Mouse (Mus musculus) heart, adult 8-10 months (tissue): ENCODE data around the gene Pam16. TPM values are rescaled to one million over a fixed set of nuclear protein-coding genes. Genes with fewer than 3 reads are reported as not detected.

ENCODE experiments used
- DNase-seq: peaks from one replicate; pipeline ENCODE4 v3.0.0; 2022; ENCODE audit warnings: low spot score
- total RNA-seq, 4 experiments: library from RNA; stranded (reverse); gene quantifications; 2 replicates each; pipeline ENCODE4 v1.2.4; 2022

Gene Pam16
- total RNA-seq, 4 experiments from 2014 or later: 145 to 188 (median 160) TPM

- no peak for DNase-seq
Measured at GRCm38 (mm10) chr16:4611193-4611592, 13.6 kb downstream of the Pam16 start.

GRCm38 (mm10) chr16:4608532-4609059 is 16.2 kb downstream of the Pam16 start:
- no peak for DNase-seq

GRCm38 (mm10) chr16:4607818-4608531 is 16.8 kb downstream of the Pam16 start:
- peak; percentile 83 for DNase-seq

- DNase-seq: peak; percentile 59
Measured at GRCm38 (mm10) chr16:4606431-4607084, 18.2 kb downstream of the Pam16 start.

GRCm38 (mm10) chr16:4605514-4606131 is 19.2 kb downstream of the Pam16 start:
- no peak for DNase-seq

- no peak for DNase-seq
Measured at GRCm38 (mm10) chr16:4604293-4604837, 20.4 kb downstream of the Pam16 start.

GRCm38 (mm10) chr16:4603453-4603837 is 21.3 kb downstream of the Pam16 start:
- no peak for DNase-seq

- no peak for DNase-seq
Measured at GRCm38 (mm10) chr16:4602766-4603452, 21.9 kb downstream of the Pam16 start.

- DNase-seq: no peak
Measured at GRCm38 (mm10) chr16:4602189-4602588, 22.6 kb downstream of the Pam16 start.

- no peak for DNase-seq
Measured at GRCm38 (mm10) chr16:4600701-4601310, 24.0 kb downstream of the Pam16 start.

- DNase-seq: no peak
Measured at GRCm38 (mm10) chr16:4599616-4600015, 25.2 kb downstream of the Pam16 start.

- no peak for DNase-seq
Measured at GRCm38 (mm10) chr16:4598891-4599543, 25.8 kb downstream of the Pam16 start.

- no peak for DNase-seq
Measured at GRCm38 (mm10) chr16:4598041-4598440, 26.7 kb downstream of the Pam16 start.

- no peak for DNase-seq
Measured at GRCm38 (mm10) chr16:4597296-4597695, 27.5 kb downstream of the Pam16 start.

GRCm38 (mm10) chr16:4596836-4597235 is 28.0 kb downstream of the Pam16 start:
- DNase-seq: no peak

GRCm38 (mm10) chr16:4596141-4596728 is 28.6 kb downstream of the Pam16 start:
- DNase-seq: no peak

GRCm38 (mm10) chr16:4595527-4595963 is 29.2 kb downstream of the Pam16 start:
- no peak for DNase-seq

- no peak for DNase-seq
Measured at GRCm38 (mm10) chr16:4594814-4595526, 29.8 kb downstream of the Pam16 start.

- no peak for DNase-seq
Measured at GRCm38 (mm10) chr16:4593971-4594813, 30.6 kb downstream of the Pam16 start, which contains the start of gene Glis2. Glis2 (plus strand) TSS chr16:4594713.
